10 mouse cellular contexts compared by ENCODE assay signal in genomic region chr5:117113330-117113729, GRCm38 (mm10). TPM values are rescaled to one million over a fixed set of nuclear protein-coding genes. Genes with fewer than 3 reads are reported as not detected.
DNase-seq lines count a peak whose midpoint lies in the region; ATAC-seq and TF ChIP-seq lines count a peak whose summit lies in the region.
"Had no signal": no experiment of that assay in that cellular context is flagged by ENCODE, and none has a peak within 500 bp of the region (broad histone marks: within the 10 kb centered on the region; RNA-seq: fewer than 3 reads in every experiment).

No protein-coding gene starts in this region.

- H3K27ac ChIP-seq in kidney, adult 2 months (ENCODE audit: insufficient read depth, low read depth, low read length), result no peak overlapping the region
- H3K27ac ChIP-seq in kidney, embryonic 15.5 days, result no peak overlapping the region
- no peak overlapping the region for H3K27ac ChIP-seq in midbrain, postnatal 0 days (ENCODE audit: low read depth, low read length)
- H3K27ac ChIP-seq in midbrain, embryonic 10.5 days (replicated peaks), result no peak overlapping the region

- no peak overlapping the region for H3K4me2 ChIP-seq in kidney, embryonic 15.5 days
- no peak overlapping the region for H3K4me2 ChIP-seq in midbrain, postnatal 0 days (ENCODE audit: low read depth, low read length, poor library complexity, severe bottlenecking)

- TF ChIP-seq CTCF in kidney, adult 2 months (conservative IDR thresholded peaks at IDR 0.05; ENCODE audit: insufficient read depth, insufficient read length, low read depth, low read length), result 0 out of 2 replicates have a peak, but pooled peaks have one; percentile 5
- TF ChIP-seq CTCF in midbrain, postnatal 0 days (IDR thresholded peaks at IDR 0.05), result peak; percentile 70

- no peaks in the 10 kb centered on the region for H3K36me3 ChIP-seq in kidney, adult 2 months (ENCODE audit: control insufficient read depth, insufficient read depth, low read length)
- H3K36me3 ChIP-seq in kidney, embryonic 15.5 days, result peaks cover 54% of the 10 kb centered on the region
- peaks cover 33% of the 10 kb centered on the region for H3K36me3 ChIP-seq in midbrain, postnatal 0 days (ENCODE audit: insufficient read depth, low read length)
- peaks cover 55% of the 10 kb centered on the region for H3K36me3 ChIP-seq in midbrain, embryonic 10.5 days

- no peak overlapping the region for H3K4me3 ChIP-seq in kidney, adult 2 months (ENCODE audit: insufficient read depth, low read depth, low read length)
- H3K4me3 ChIP-seq in kidney, embryonic 15.5 days (replicated peaks), result no peak overlapping the region
- no peak overlapping the region for H3K4me3 ChIP-seq in midbrain, postnatal 0 days (ENCODE audit: low read depth, low read length)
- no peak overlapping the region for H3K4me3 ChIP-seq in midbrain, embryonic 10.5 days

- DNase-seq in CD4-positive, CD25-positive, alpha-beta regulatory T cell, adult 2 months (ENCODE audit: low read depth, low spot score), result peak; percentile 72
- peak; percentile 29 for DNase-seq in kidney, adult 2 months
- DNase-seq in midbrain, postnatal 0 days (ENCODE audit: low spot score), result peak; percentile 55
- DNase-seq in midbrain, embryonic 10.5 days (ENCODE audit: low spot score), result no peak
- DNase-seq in retina, postnatal 1 day, result peak; percentile 64
- DNase-seq in right cerebral cortex, adult 2 months (ENCODE audit: low spot score in 2 of 2), result no peak
- DNase-seq: cerebellum, adult 9-11 months had no signal

- no peaks in the 10 kb centered on the region for H3K9me3 ChIP-seq in kidney, embryonic 15.5 days (replicated peaks)
- H3K9me3 ChIP-seq in midbrain, postnatal 0 days (ENCODE audit: low read length), result no peaks in the 10 kb centered on the region
- H3K9me3 ChIP-seq in midbrain, embryonic 10.5 days (replicated peaks), result no peaks in the 10 kb centered on the region
- H3K9me3 ChIP-seq: megakaryocyte, embryonic 14.5 days had no signal

- TF ChIP-seq POLR2A in kidney, adult 2 months (IDR thresholded peaks at IDR 0.05; ENCODE audit: low read depth, low read length), result no peak

- H3K27me3 ChIP-seq in kidney, adult 2 months (replicated peaks; ENCODE audit: control insufficient read depth, insufficient read depth, low read length), result no peaks in the 10 kb centered on the region
- H3K27me3 ChIP-seq in kidney, embryonic 15.5 days, result no peaks in the 10 kb centered on the region
- no peaks in the 10 kb centered on the region for H3K27me3 ChIP-seq in midbrain, postnatal 0 days (ENCODE audit: insufficient read depth, low read length)
- no peaks in the 10 kb centered on the region for H3K27me3 ChIP-seq in midbrain, embryonic 10.5 days (ENCODE audit: low read depth, poor library complexity, severe bottlenecking)
- H3K27me3 ChIP-seq: megakaryocyte, embryonic 14.5 days had no signal

- no peak for ATAC-seq in CD4-positive, CD25-positive, alpha-beta regulatory T cell, adult 4 months
- ATAC-seq in kidney, embryonic 15.5 days (replicated peaks; ENCODE audit: low FRiP score), result no peak
- ATAC-seq in midbrain, postnatal 0 days (ENCODE audit: low FRiP score), result no peak

- H3K9ac ChIP-seq in kidney, embryonic 15.5 days, result no peak overlapping the region
- H3K9ac ChIP-seq in midbrain, postnatal 0 days (replicated peaks; ENCODE audit: low read length, poor library complexity, severe bottlenecking), result no peak overlapping the region

- 95% methylated on average over 7 of the region's 7 CpGs for WGBS in kidney, adult 2 months
- 94% methylated on average over 7 of the region's 7 CpGs for WGBS in kidney, embryonic 15.5 days
- 92% methylated on average over 7 of the region's 7 CpGs for WGBS in midbrain, postnatal 0 days
- 87% methylated on average over 7 of the region's 7 CpGs for WGBS in midbrain, embryonic 10.5 days

- H3K4me1 ChIP-seq in kidney, adult 2 months (ENCODE audit: control insufficient read depth, insufficient read depth, low read length), result no peaks in the 10 kb centered on the region; the same call in 1 of the 2 replicates
- H3K4me1 ChIP-seq in kidney, embryonic 15.5 days, result peaks cover 10% of the 10 kb centered on the region; the same call in 1 of the 2 replicates
- no peaks in the 10 kb centered on the region for H3K4me1 ChIP-seq in midbrain, postnatal 0 days (ENCODE audit: insufficient read depth, low read length)
- H3K4me1 ChIP-seq in midbrain, embryonic 10.5 days, result peaks cover 15% of the 10 kb centered on the region

RNA-seq across cellular contexts. Expression of gene Suds3, which starts 2.6 kb away (rescaled TPM):
- polyA plus RNA-seq in CD4-positive, CD25-positive, alpha-beta regulatory T cell, adult 4 months (2017; shearing (Covaris generic)), result 10 to 100 TPM; 10.7 to 13.2 TPM
- 84.9 and 85.8 TPM in 2 replicates for polyA plus RNA-seq in kidney, adult 2 months (2012; rRNA removed)
- polyA plus RNA-seq in kidney, embryonic 15.5 days (2015; fragmentation: Nextera tagmentation; extraction: Ambion mirVana), result 78.3 and 78.4 TPM in 2 replicates
- 91.5 and 95.0 TPM in 2 replicates for total RNA-seq in midbrain, postnatal 0 days (2014; rRNA removed)
- polyA plus RNA-seq in midbrain, postnatal 0 days (2015; fragmentation: Nextera tagmentation; extraction: Ambion mirVana), result 63.9 and 70.9 TPM in 2 replicates
- 80.6 and 84.5 TPM in 2 replicates for polyA plus RNA-seq in midbrain, embryonic 10.5 days (2016; fragmentation: Nextera tagmentation; extraction: Ambion mirVana)

RNA-seq across cellular contexts. Expression of gene Taok3, which starts 6.6 kb away (rescaled TPM):
- 100 to 1,000 TPM; 125 to 142 TPM for polyA plus RNA-seq in CD4-positive, CD25-positive, alpha-beta regulatory T cell, adult 4 months (2017; shearing (Covaris generic))
- polyA plus RNA-seq in kidney, adult 2 months (2012; rRNA removed), result 11.1 and 11.3 TPM in 2 replicates
- polyA plus RNA-seq in kidney, embryonic 15.5 days (2015; fragmentation: Nextera tagmentation; extraction: Ambion mirVana), result 16.8 and 17.1 TPM in 2 replicates
- 30.1 and 35.5 TPM in 2 replicates for total RNA-seq in midbrain, postnatal 0 days (2014; rRNA removed)
- 61.9 and 65.1 TPM in 2 replicates for polyA plus RNA-seq in midbrain, postnatal 0 days (2015; fragmentation: Nextera tagmentation; extraction: Ambion mirVana)
- polyA plus RNA-seq in midbrain, embryonic 10.5 days (2016; fragmentation: Nextera tagmentation; extraction: Ambion mirVana), result 12.0 and 16.8 TPM in 2 replicates

Comparison
In these comparisons a context has a peak if more than half of its experiments do, and no peak if none do; other contexts are left out.
1. DNase-seq: peak in CD4-positive, CD25-positive, alpha-beta regulatory T cell, adult 2 months (single experiment), kidney, adult 2 months (single experiment), midbrain, postnatal 0 days (single experiment) and retina, postnatal 1 day (single experiment); none in midbrain, embryonic 10.5 days (single experiment) and right cerebral cortex, adult 2 months (0 of 2).